Mouse (Mus musculus): ENCODE data around the gene Krtcap2.
"Not testable (repeated sequence)": the region's sequence is repeated elsewhere in the genome, so short reads cannot be mapped to it uniquely, and the experiment has no call there.

Krtcap2 gene

GRCm38 (mm10) chr3:89245688-89246171 is at the start of gene Krtcap2:
Gene Krtcap2 (plus strand): TSS chr3:89245966.
- DNase-seq = peak; percentile 74 to 77

GRCm38 (mm10) chr3:89195979-89196877 is 49.5 kb upstream of the Krtcap2 start:
- peak; percentile 82 to 83 for DNase-seq

GRCm38 (mm10) chr3:89199839-89200238 is 45.9 kb upstream of the Krtcap2 start:
- no peak for DNase-seq

GRCm38 (mm10) chr3:89202253-89203141 is 43.3 kb upstream of the Krtcap2 start, which contains the start of gene Gba:
Gene Gba (plus strand): TSS chr3:89202928.
- DNase-seq = peak; percentile 83 to 89

GRCm38 (mm10) chr3:89203142-89203514 is 42.6 kb upstream of the Krtcap2 start:
- no peak for DNase-seq

- DNase-seq = no peak
These were observed 39.7 kb upstream of the Krtcap2 start for GRCm38 (mm10) chr3:89206079-89206478.

- no peak for DNase-seq
These were observed 39.1 kb upstream of the Krtcap2 start for GRCm38 (mm10) chr3:89206695-89207094.

- DNase-seq = no peak
These were observed 37.6 kb upstream of the Krtcap2 start for GRCm38 (mm10) chr3:89208075-89208657.

GRCm38 (mm10) chr3:89208736-89209135 is 37.0 kb upstream of the Krtcap2 start:
- DNase-seq = no peak

- DNase-seq = no peak
These were observed 36.0 kb upstream of the Krtcap2 start for GRCm38 (mm10) chr3:89209731-89210130.

GRCm38 (mm10) chr3:89210162-89210561 is 35.6 kb upstream of the Krtcap2 start:
- DNase-seq = peak in 1 of 2 experiments; percentile 2

GRCm38 (mm10) chr3:89210731-89211130 is 35.0 kb upstream of the Krtcap2 start:
- DNase-seq = peak in 1 of 2 experiments; percentile 12

GRCm38 (mm10) chr3:89213803-89214530 is 31.8 kb upstream of the Krtcap2 start:
- peak; percentile 91 to 94 for DNase-seq

- DNase-seq = no peak
These were observed 30.9 kb upstream of the Krtcap2 start, which contains the start of gene Thbs3 for GRCm38 (mm10) chr3:89214681-89215411. Gene Thbs3 (plus strand): TSS chr3:89215180.

- DNase-seq = peak; percentile 89 to 90
These were observed 29.9 kb upstream of the Krtcap2 start for GRCm38 (mm10) chr3:89215853-89216252.

GRCm38 (mm10) chr3:89216407-89216806 is 29.4 kb upstream of the Krtcap2 start:
- DNase-seq = not testable (repeated sequence)

GRCm38 (mm10) chr3:89218271-89218670 is 27.5 kb upstream of the Krtcap2 start:
- no peak for DNase-seq

- DNase-seq = no peak
These were observed 26.2 kb upstream of the Krtcap2 start for GRCm38 (mm10) chr3:89219546-89219945.

GRCm38 (mm10) chr3:89221167-89221566 is 24.6 kb upstream of the Krtcap2 start:
- no peak for DNase-seq

GRCm38 (mm10) chr3:89224796-89225195 is 21.0 kb upstream of the Krtcap2 start:
- DNase-seq = no peak

GRCm38 (mm10) chr3:89225321-89225815 is 20.4 kb upstream of the Krtcap2 start:
- no peak for DNase-seq
